ENCODE assay signal across 16 mouse cellular contexts in genomic region chr2:44590881-44591280, GRCm38 (mm10).
DNase-seq lines count a peak whose midpoint lies in the region; ATAC-seq lines count a peak whose summit lies in the region.
"Had no signal": no experiment of that assay in that cellular context is flagged by ENCODE, and none has a peak within 500 bp of the region (broad histone marks: within the 10 kb centered on the region; RNA-seq: fewer than 3 reads in every experiment).

No protein-coding gene starts in this region.

- H3K9ac ChIP-seq in hindbrain, embryonic 13.5 days: no peak overlapping the region
- H3K9ac ChIP-seq in hindbrain, embryonic 11.5 days (ENCODE audit: low read depth, low read length): no peak overlapping the region
- no peak overlapping the region for H3K9ac ChIP-seq in lung, embryonic 16.5 days (ENCODE audit: low read length)
- H3K9ac ChIP-seq: heart, embryonic 12.5 days; limb, embryonic 15.5 days; stomach, embryonic 15.5 days had no signal

- DNase-seq in cerebellum, postnatal 10 days: peak; percentile 76 to 79
- no peak for DNase-seq in cerebellum, adult 11 months
- DNase-seq in hindbrain, embryonic 11.5 days (ENCODE audit: low spot score): no peak
- no peak for DNase-seq in lung, postnatal 14 days
- peak; percentile 35 for DNase-seq in kidney, postnatal 10 days
- no peak for DNase-seq in ovary, adult 18-20 months (ENCODE audit: low spot score)
- DNase-seq: gastrocnemius, postnatal 10 days; lung, adult 2 months; thymus, postnatal 25 days had no signal

- no peak overlapping the region for H3K4me3 ChIP-seq in hindbrain, embryonic 13.5 days
- H3K4me3 ChIP-seq in hindbrain, embryonic 11.5 days (ENCODE audit: low read depth, low read length): no peak overlapping the region
- H3K4me3 ChIP-seq in lung, embryonic 16.5 days (ENCODE audit: low read length): no peak overlapping the region
- H3K4me3 ChIP-seq: heart, embryonic 12.5 days; layer of hippocampus, adult 2 months; limb, embryonic 15.5 days; stomach, embryonic 15.5 days had no signal

- H3K36me3 ChIP-seq in hindbrain, embryonic 13.5 days: no peaks in the 10 kb centered on the region; the same call in 1 of the 2 replicates
- H3K36me3 ChIP-seq in hindbrain, embryonic 11.5 days (ENCODE audit: control insufficient read depth, insufficient read depth, low read length): no peaks in the 10 kb centered on the region
- no peaks in the 10 kb centered on the region for H3K36me3 ChIP-seq in lung, embryonic 16.5 days (ENCODE audit: control insufficient read depth, insufficient read depth, low read length)
- H3K36me3 ChIP-seq: limb, embryonic 15.5 days; stomach, embryonic 15.5 days had no signal

- no peaks in the 10 kb centered on the region for H3K9me3 ChIP-seq in hindbrain, embryonic 13.5 days
- no peaks in the 10 kb centered on the region for H3K9me3 ChIP-seq in hindbrain, embryonic 11.5 days (ENCODE audit: control insufficient read depth, low read length)
- no peaks in the 10 kb centered on the region for H3K9me3 ChIP-seq in lung, embryonic 16.5 days (ENCODE audit: control insufficient read depth, low read length)
- H3K9me3 ChIP-seq: heart, embryonic 12.5 days; limb, embryonic 15.5 days; stomach, embryonic 15.5 days had no signal

- H3K27ac ChIP-seq in hindbrain, embryonic 13.5 days: no peak overlapping the region
- H3K27ac ChIP-seq in hindbrain, embryonic 11.5 days (ENCODE audit: low read depth, low read length): no peak overlapping the region
- peak overlapping the region; percentile 59 for H3K27ac ChIP-seq in lung, embryonic 16.5 days (ENCODE audit: low read length)
- H3K27ac ChIP-seq: layer of hippocampus, adult 2 months; limb, embryonic 15.5 days; stomach, embryonic 15.5 days had no signal

- ATAC-seq in hindbrain, embryonic 13.5 days (ENCODE audit: low FRiP score): 0 out of 2 replicates have a peak, but pooled peaks have one; percentile 59
- ATAC-seq in hindbrain, embryonic 11.5 days (ENCODE audit: low FRiP score): no peak
- peak; percentile 76 for ATAC-seq in lung, embryonic 16.5 days (ENCODE audit: low read depth)

- H3K4me2 ChIP-seq in hindbrain, embryonic 13.5 days: no peak overlapping the region
- no peak overlapping the region for H3K4me2 ChIP-seq in hindbrain, embryonic 11.5 days (replicated peaks; ENCODE audit: low read depth, low read length)
- H3K4me2 ChIP-seq in lung, embryonic 16.5 days (ENCODE audit: low read depth, low read length): no peak overlapping the region
- H3K4me2 ChIP-seq: heart, embryonic 12.5 days; limb, embryonic 15.5 days; midbrain, embryonic 11.5 days; stomach, embryonic 15.5 days had no signal

- no peaks in the 10 kb centered on the region for H3K27me3 ChIP-seq in hindbrain, embryonic 13.5 days
- no peaks in the 10 kb centered on the region for H3K27me3 ChIP-seq in hindbrain, embryonic 11.5 days (ENCODE audit: control insufficient read depth, insufficient read depth, low read length)
- no peaks in the 10 kb centered on the region for H3K27me3 ChIP-seq in lung, embryonic 16.5 days (ENCODE audit: control insufficient read depth, insufficient read depth, low read depth, low read length)
- H3K27me3 ChIP-seq: heart, embryonic 12.5 days; limb, embryonic 15.5 days; stomach, embryonic 15.5 days had no signal

- 51% methylated on average over 4 of the region's 4 CpGs for WGBS in hindbrain, embryonic 13.5 days
- WGBS in hindbrain, embryonic 11.5 days: 67% methylated on average over 4 of the region's 4 CpGs
- 33% methylated on average over 4 of the region's 4 CpGs for WGBS in lung, embryonic 16.5 days

- no peaks in the 10 kb centered on the region for H3K4me1 ChIP-seq in hindbrain, embryonic 13.5 days (replicated peaks)
- no peaks in the 10 kb centered on the region for H3K4me1 ChIP-seq in hindbrain, embryonic 11.5 days (replicated peaks; ENCODE audit: control insufficient read depth, insufficient read depth, low read length)
- H3K4me1 ChIP-seq in lung, embryonic 16.5 days (replicated peaks; ENCODE audit: control insufficient read depth, insufficient read depth, low read length): peaks cover 3% of the 10 kb centered on the region; the same call in 1 of the 2 replicates
- H3K4me1 ChIP-seq: heart, embryonic 12.5 days; limb, embryonic 15.5 days; stomach, embryonic 15.5 days had no signal

Comparison
In these comparisons a context has a peak if more than half of its experiments do, and no peak if none do; other contexts are left out.
1. DNase-seq: peak in cerebellum, postnatal 10 days (2 of 2) and kidney, postnatal 10 days (single experiment); none in cerebellum, adult 11 months (single experiment), hindbrain, embryonic 11.5 days (single experiment), lung, postnatal 14 days (single experiment) and ovary, adult 18-20 months (single experiment).